Mouse (Mus musculus) embryonic facial prominence, embryonic 15.5 days (tissue): Measurements from ENCODE around the gene Syt9. TPM values are rescaled to one million over a fixed set of nuclear protein-coding genes. Genes with fewer than 3 reads are reported as not detected.

Experiments used
- ATAC-seq: fragments of 200-750 bp; cut with Nextera tagmentation; 2 replicates; pipeline ENCODE4 v1.8.0; 2017; ENCODE audit warnings: low read depth, moderate TSS enrichment; ENCODE audit not compliant: insufficient number of reproducible peaks, low FRiP score, low TSS enrichment
- H3K27ac ChIP-seq: fragments of 300-500 bp; sonication (generic); replicated peaks from 2 replicates; pipeline ENCODE4 v1.5.1; 2015; ENCODE audit warnings: mild to moderate bottlenecking, inconsistent platforms
- H3K27me3 ChIP-seq: fragments of 300-500 bp; sonication (generic); 2 replicates; pipeline ENCODE4 v1.6.1; 2015; ENCODE audit warnings: inconsistent platforms
- H3K36me3 ChIP-seq: fragments of 300-500 bp; sonication (generic); 2 replicates; pipeline ENCODE4 v1.6.1; 2015; ENCODE audit warnings: mild to moderate bottlenecking, inconsistent platforms
- H3K4me1 ChIP-seq: fragments of 300-500 bp; sonication (generic); 2 replicates; pipeline ENCODE4 v1.6.1; 2015; ENCODE audit warnings: inconsistent platforms
- H3K4me2 ChIP-seq: fragments of 300-500 bp; sonication (generic); replicated peaks from 2 replicates; pipeline ENCODE4 v1.6.1; 2015; ENCODE audit warnings: mild to moderate bottlenecking, inconsistent platforms
- H3K4me3 ChIP-seq: fragments of 300-500 bp; sonication (generic); replicated peaks from 2 replicates; pipeline ENCODE4 v1.5.1; 2015; ENCODE audit warnings: mild to moderate bottlenecking, inconsistent platforms
- H3K9ac ChIP-seq: fragments of 300-500 bp; sonication (generic); 2 replicates; pipeline ENCODE4 v1.6.1; 2015; ENCODE audit warnings: inconsistent platforms
- H3K9me3 ChIP-seq: fragments of 300-500 bp; sonication (generic); replicated peaks from 2 replicates; pipeline ENCODE4 v1.6.1; 2016; ENCODE audit warnings: inconsistent platforms
- WGBS: fragments of 180-500 bp; shearing (Covaris S2); methylation state at CpG from one replicate; pipeline ENCODE4 v1.1.7; 2015; 5-methylcytosine and 5-hydroxymethylcytosine counted together
- polyA plus RNA-seq: library from polyadenylated mRNA; unstranded; fragments of >200 nt; fragmentation: Nextera tagmentation; extraction: Ambion mirVana; gene quantifications from 2 replicates; pipeline ENCODE4 v1.2.1, GENCODE M21; 2015

The Syt9 gene
- 4.3 and 4.7 TPM in 2 replicates for polyA plus RNA-seq

GRCm38 (mm10) chr7:107370232-107371125 lies at the start of gene Syt9:
Gene Syt9, plus strand, starts transcription at chr7:107370728.
- Histone ChIP-seq H3K27me3 (peaks cover 52% of the 10 kb centered on the region), H3K4me1 (peaks cover 13% of the 10 kb centered on the region), H3K27ac (no peak within 1 kb of the TSS), H3K9me3 (no peaks in the 10 kb centered on the region), H3K4me2 (peak within 1 kb of the TSS; percentile 99), H3K9ac (peak within 1 kb of the TSS; percentile 39), H3K4me3 (peak within 1 kb of the TSS; percentile 67), H3K36me3 (no peaks in the 10 kb centered on the region)
- under 1% methylated on average over 89 of the region's 102 CpGs for WGBS
- peak; percentile 81 for ATAC-seq

- no peak overlapping the region for H3K4me2 ChIP-seq
- H3K4me1 ChIP-seq = no peaks in the 10 kb centered on the region
- no peaks in the 10 kb centered on the region for H3K36me3 ChIP-seq
- 89% methylated on average over 5 of the region's 5 CpGs for WGBS
- H3K27me3 ChIP-seq = no peaks in the 10 kb centered on the region
- ATAC-seq = no peak
- no peaks in the 10 kb centered on the region for H3K9me3 ChIP-seq
- H3K4me3 ChIP-seq = no peak overlapping the region
- H3K27ac ChIP-seq = no peak overlapping the region
- no peak overlapping the region for H3K9ac ChIP-seq
Observed at GRCm38 (mm10) chr7:107339013-107339412, 31.5 kb upstream of the Syt9 start.

- H3K4me2 ChIP-seq = no peak overlapping the region
- whole genome bisulfite sequencing = 45% methylated on average over 3 of the region's 3 CpGs
- no peaks in the 10 kb centered on the region for H3K27me3 ChIP-seq
- H3K4me3 ChIP-seq = no peak overlapping the region
- ATAC-seq = no peak
- H3K4me1 ChIP-seq = no peaks in the 10 kb centered on the region
- H3K27ac ChIP-seq = no peak overlapping the region
- no peaks in the 10 kb centered on the region for H3K9me3 ChIP-seq
- no peaks in the 10 kb centered on the region for H3K36me3 ChIP-seq
- no peak overlapping the region for H3K9ac ChIP-seq
Observed at GRCm38 (mm10) chr7:107339560-107340057, 30.9 kb upstream of the Syt9 start.

- Histone ChIP-seq H3K9ac (no peak overlapping the region), H3K27ac (no peak overlapping the region), H3K4me3 (no peak overlapping the region), H3K4me1 (no peaks in the 10 kb centered on the region), H3K4me2 (no peak overlapping the region), H3K9me3 (no peaks in the 10 kb centered on the region), H3K27me3 (no peaks in the 10 kb centered on the region), H3K36me3 (no peaks in the 10 kb centered on the region)
- 67% methylated on average over 1 of the region's 1 CpGs for WGBS
- no peak for ATAC-seq
Observed at GRCm38 (mm10) chr7:107340221-107340620, 30.3 kb upstream of the Syt9 start.

- H3K9me3 ChIP-seq = no peaks in the 10 kb centered on the region
- H3K4me3 ChIP-seq = no peak overlapping the region
- H3K4me1 ChIP-seq = no peaks in the 10 kb centered on the region
- no peak for ATAC-seq
- H3K36me3 ChIP-seq = no peaks in the 10 kb centered on the region
- H3K27me3 ChIP-seq = no peaks in the 10 kb centered on the region
- no peak overlapping the region for H3K4me2 ChIP-seq
- H3K9ac ChIP-seq = no peak overlapping the region
- 58% methylated on average over 8 of the region's 8 CpGs for WGBS
- no peak overlapping the region for H3K27ac ChIP-seq
Observed at GRCm38 (mm10) chr7:107341519-107342190, 28.9 kb upstream of the Syt9 start.

GRCm38 (mm10) chr7:107349201-107349600 lies 21.3 kb upstream of the Syt9 start:
- Histone ChIP-seq H3K4me2 (no peak overlapping the region), H3K27ac (no peak overlapping the region), H3K36me3 (no peaks in the 10 kb centered on the region), H3K27me3 (no peaks in the 10 kb centered on the region), H3K4me3 (no peak overlapping the region), H3K4me1 (no peaks in the 10 kb centered on the region), H3K9ac (no peak overlapping the region), H3K9me3 (no peaks in the 10 kb centered on the region)
- no peak for ATAC-seq
- WGBS = 80% methylated on average over 1 of the region's 1 CpGs

- no peak overlapping the region for H3K9ac ChIP-seq
- H3K27ac ChIP-seq = no peak overlapping the region
- ATAC-seq = no peak
- no peak overlapping the region for H3K4me3 ChIP-seq
- no peak overlapping the region for H3K4me2 ChIP-seq
- WGBS = 84% methylated on average over 3 of the region's 3 CpGs
- no peaks in the 10 kb centered on the region for H3K27me3 ChIP-seq
- no peaks in the 10 kb centered on the region for H3K4me1 ChIP-seq
- no peaks in the 10 kb centered on the region for H3K36me3 ChIP-seq
- no peaks in the 10 kb centered on the region for H3K9me3 ChIP-seq
Observed at GRCm38 (mm10) chr7:107362153-107362552, 8.4 kb upstream of the Syt9 start.

- Histone ChIP-seq H3K4me3 (no peak overlapping the region), H3K9ac (no peak overlapping the region), H3K4me1 (no peaks in the 10 kb centered on the region), H3K9me3 (no peaks in the 10 kb centered on the region), H3K36me3 (no peaks in the 10 kb centered on the region), H3K27me3 (no peaks in the 10 kb centered on the region), H3K4me2 (no peak overlapping the region), H3K27ac (no peak overlapping the region)
- 71% methylated on average over 3 of the region's 3 CpGs for WGBS
- no peak for ATAC-seq
Observed at GRCm38 (mm10) chr7:107362634-107363033, 7.9 kb upstream of the Syt9 start.

- peak; percentile 51 for ATAC-seq
- H3K9me3 ChIP-seq = no peaks in the 10 kb centered on the region
- H3K4me1 ChIP-seq = peaks cover 13% of the 10 kb centered on the region
- 3% methylated on average over 45 of the region's 45 CpGs for WGBS
- H3K27ac ChIP-seq = no peak overlapping the region
- peak overlapping the region; percentile 99 for H3K4me2 ChIP-seq
- H3K27me3 ChIP-seq = peaks cover 52% of the 10 kb centered on the region
- peak overlapping the region; percentile 39 for H3K9ac ChIP-seq
- peak overlapping the region; percentile 67 for H3K4me3 ChIP-seq
- no peaks in the 10 kb centered on the region for H3K36me3 ChIP-seq
Observed at GRCm38 (mm10) chr7:107371126-107371920, 795 bp downstream of the Syt9 start.

- no peak for ATAC-seq
- Histone ChIP-seq H3K4me3 (no peak overlapping the region), H3K4me1 (no peaks in the 10 kb centered on the region), H3K36me3 (no peaks in the 10 kb centered on the region), H3K27me3 (no peaks in the 10 kb centered on the region), H3K9ac (no peak overlapping the region), H3K27ac (no peak overlapping the region), H3K4me2 (no peak overlapping the region), H3K9me3 (no peaks in the 10 kb centered on the region)
- WGBS = 86% methylated on average over 5 of the region's 5 CpGs
Observed at GRCm38 (mm10) chr7:107380562-107380961, 10.0 kb downstream of the Syt9 start.

- no peak overlapping the region for H3K27ac ChIP-seq
- no peak for ATAC-seq
- no peak overlapping the region for H3K4me2 ChIP-seq
- H3K9ac ChIP-seq = no peak overlapping the region
- H3K36me3 ChIP-seq = no peaks in the 10 kb centered on the region
- H3K9me3 ChIP-seq = no peaks in the 10 kb centered on the region
- no peaks in the 10 kb centered on the region for H3K4me1 ChIP-seq
- no peaks in the 10 kb centered on the region for H3K27me3 ChIP-seq
- no peak overlapping the region for H3K4me3 ChIP-seq
Observed at GRCm38 (mm10) chr7:107389604-107390003, 19.1 kb downstream of the Syt9 start.
